Mouse (Mus musculus): ENCODE data around the gene Dap. TPM values are rescaled to one million over a fixed set of nuclear protein-coding genes. Genes with fewer than 3 reads are reported as not detected.

The Dap gene
- total RNA-seq, 2 experiments from 2014 or later, result 15.6 to 34.2 TPM

- ATAC-seq (replicated peaks; ENCODE audit: low FRiP score, poor library complexity, severe bottlenecking), result no peak
These were observed 61.6 kb downstream of the Dap start for GRCm38 (mm10) chr15:31285695-31286094.

- no peak for ATAC-seq (replicated peaks; ENCODE audit: low FRiP score, poor library complexity, severe bottlenecking)
These were observed 68.5 kb downstream of the Dap start for GRCm38 (mm10) chr15:31292627-31293026.

GRCm38 (mm10) chr15:31294311-31294710, 70.2 kb downstream of the Dap start:
- no peak for ATAC-seq (replicated peaks; ENCODE audit: low FRiP score, poor library complexity, severe bottlenecking)

- no peak for ATAC-seq (replicated peaks; ENCODE audit: low FRiP score, poor library complexity, severe bottlenecking)
These were observed 73.0 kb downstream of the Dap start for GRCm38 (mm10) chr15:31296882-31297776.

- no peak for ATAC-seq (replicated peaks; ENCODE audit: low FRiP score, poor library complexity, severe bottlenecking)
These were observed 73.6 kb downstream of the Dap start for GRCm38 (mm10) chr15:31297777-31298137.

- ATAC-seq (replicated peaks; ENCODE audit: low FRiP score, poor library complexity, severe bottlenecking), result no peak
These were observed 75.3 kb downstream of the Dap start for GRCm38 (mm10) chr15:31299258-31299917.

- ATAC-seq (replicated peaks; ENCODE audit: low FRiP score, poor library complexity, severe bottlenecking), result no peak
These were observed 78.3 kb downstream of the Dap start for GRCm38 (mm10) chr15:31302293-31302990.

GRCm38 (mm10) chr15:31304302-31304701, 80.2 kb downstream of the Dap start:
- no peak for ATAC-seq (replicated peaks; ENCODE audit: low FRiP score, poor library complexity, severe bottlenecking)

- no peak for ATAC-seq (replicated peaks; ENCODE audit: low FRiP score, poor library complexity, severe bottlenecking)
These were observed 81.1 kb downstream of the Dap start for GRCm38 (mm10) chr15:31305181-31305580.

GRCm38 (mm10) chr15:31306726-31307125, 82.6 kb downstream of the Dap start:
- ATAC-seq (replicated peaks; ENCODE audit: low FRiP score, poor library complexity, severe bottlenecking), result no peak

GRCm38 (mm10) chr15:31309526-31309925, 85.4 kb downstream of the Dap start:
- ATAC-seq (replicated peaks; ENCODE audit: low FRiP score, poor library complexity, severe bottlenecking), result no peak

GRCm38 (mm10) chr15:31312001-31312400, 87.9 kb downstream of the Dap start:
- ATAC-seq (replicated peaks; ENCODE audit: low FRiP score, poor library complexity, severe bottlenecking), result no peak

- ATAC-seq (replicated peaks; ENCODE audit: low FRiP score, poor library complexity, severe bottlenecking), result no peak
These were observed 91.6 kb downstream of the Dap start for GRCm38 (mm10) chr15:31315630-31316231.

- ATAC-seq (replicated peaks; ENCODE audit: low FRiP score, poor library complexity, severe bottlenecking), result no peak
These were observed 93.1 kb downstream of the Dap start for GRCm38 (mm10) chr15:31317056-31317805.

- ATAC-seq (replicated peaks; ENCODE audit: low FRiP score, poor library complexity, severe bottlenecking), result no peak
These were observed 94.2 kb downstream of the Dap start for GRCm38 (mm10) chr15:31318158-31318955.

- ATAC-seq (replicated peaks; ENCODE audit: low FRiP score, poor library complexity, severe bottlenecking), result no peak
These were observed 94.9 kb downstream of the Dap start for GRCm38 (mm10) chr15:31319046-31319445.

GRCm38 (mm10) chr15:31320598-31321377, 96.7 kb downstream of the Dap start:
- ATAC-seq (replicated peaks; ENCODE audit: low FRiP score, poor library complexity, severe bottlenecking), result no peak

GRCm38 (mm10) chr15:31323684-31324083, 99.6 kb downstream of the Dap start:
- ATAC-seq (replicated peaks; ENCODE audit: low FRiP score, poor library complexity, severe bottlenecking), result no peak

All from erythroblast, adult 5-6 weeks (primary cell).